Mouse (Mus musculus): ENCODE measurements around the gene Gm14391.
"Not testable (repeated sequence)": the region's sequence is repeated elsewhere in the genome, so short reads cannot be mapped to it uniquely, and the experiment has no call there.

The Gm14391 gene

GRCm38 (mm10) chr2:175206732-175207131 lies at the start of gene Gm14391:
TSS of gene Gm14391 (minus strand) at chr2:175206917.
- DNase-seq (ENCODE audit: low spot score in 2 of 2) = not testable (repeated sequence)

DNA sequence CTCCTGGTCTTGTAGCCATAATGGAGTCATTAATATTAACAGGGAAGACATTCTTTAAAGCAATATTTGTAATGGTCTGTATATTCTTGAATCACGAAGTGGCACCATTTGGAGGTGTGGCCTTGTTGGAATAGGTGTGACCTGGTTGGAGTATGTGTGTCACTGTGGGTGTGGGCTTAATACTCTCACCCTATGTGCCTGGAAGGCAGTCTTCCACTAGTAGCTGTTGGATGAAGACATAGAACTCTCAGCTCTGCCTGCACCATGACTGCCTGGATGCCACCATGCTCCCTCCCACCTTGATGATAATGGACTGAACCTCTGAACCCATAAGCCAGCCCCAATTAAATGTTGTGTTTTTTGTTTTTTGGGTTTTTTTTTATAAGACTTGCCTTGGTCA lies 27.7 kb downstream of the Gm14391 start:
- DNase-seq (ENCODE audit: low spot score in 2 of 2) = not testable (repeated sequence)

DNA sequence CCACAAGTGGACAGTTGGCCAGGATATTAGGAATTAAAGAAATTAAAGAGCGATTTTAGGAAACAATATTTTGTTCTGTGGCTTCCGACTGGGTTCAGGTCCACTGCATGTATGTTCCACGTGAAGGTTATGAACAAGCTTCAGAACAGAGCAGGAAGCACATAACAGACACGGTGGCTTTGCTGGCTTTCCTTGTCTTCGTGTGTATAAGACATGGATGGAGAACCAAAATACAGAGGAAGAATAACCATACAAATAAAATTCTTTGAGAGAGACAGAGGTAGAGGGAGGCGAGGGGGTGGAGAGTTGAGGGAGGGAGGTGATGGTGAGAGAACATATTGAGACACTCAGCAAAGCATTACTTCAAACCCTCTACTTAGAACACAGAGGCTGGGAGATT lies 30.4 kb downstream of the Gm14391 start:
- DNase-seq (ENCODE audit: low spot score in 2 of 2) = no peak

DNA sequence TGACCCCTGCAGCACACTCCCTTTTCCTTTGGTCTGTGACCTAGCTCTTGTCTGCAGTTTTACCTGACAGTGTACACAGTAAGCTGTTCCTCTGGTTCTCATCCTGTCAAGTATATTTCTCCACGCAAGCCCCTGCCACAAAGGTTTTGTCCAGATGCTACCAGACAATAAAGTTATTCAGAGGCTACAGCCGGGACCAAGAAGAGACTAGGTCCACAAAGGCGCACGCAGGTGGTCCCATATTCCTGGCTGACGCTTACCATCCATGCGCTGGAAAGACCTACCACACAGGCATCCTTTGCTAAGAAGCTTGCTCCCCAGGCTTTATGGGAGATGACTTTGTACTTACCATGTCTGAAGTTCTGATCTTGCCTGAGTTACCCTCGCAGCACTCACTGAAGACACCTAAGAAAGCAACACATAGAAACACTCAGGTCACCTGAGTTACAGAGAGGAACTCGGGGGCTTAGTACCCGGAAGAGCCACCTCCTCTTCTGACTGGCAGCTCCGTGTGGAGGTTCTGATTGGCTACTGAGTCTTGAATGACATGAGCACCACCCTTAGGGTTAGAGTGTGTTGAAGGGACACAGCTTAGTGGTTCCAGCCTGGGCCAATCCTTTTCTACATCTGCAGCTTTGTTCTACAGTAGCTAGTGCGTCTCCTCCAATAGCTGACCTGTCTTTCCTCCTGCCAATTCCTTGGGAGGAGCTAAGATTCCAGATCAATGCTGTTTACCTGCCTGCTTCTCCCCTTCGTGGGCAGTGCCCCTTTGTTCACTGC lies 31.1 kb downstream of the Gm14391 start, which contains the start of gene Gm14443:
Gene Gm14443, minus strand, starts transcription at position 471 of the 780 bp plus-strand sequence.
- DNase-seq (ENCODE audit: low spot score in 2 of 2) = not testable (repeated sequence)

- DNase-seq (ENCODE audit: low spot score in 2 of 2) = not testable (repeated sequence)
Observed at GRCm38 (mm10) chr2:175174058-175174457, 32.7 kb downstream of the Gm14391 start.

DNA sequence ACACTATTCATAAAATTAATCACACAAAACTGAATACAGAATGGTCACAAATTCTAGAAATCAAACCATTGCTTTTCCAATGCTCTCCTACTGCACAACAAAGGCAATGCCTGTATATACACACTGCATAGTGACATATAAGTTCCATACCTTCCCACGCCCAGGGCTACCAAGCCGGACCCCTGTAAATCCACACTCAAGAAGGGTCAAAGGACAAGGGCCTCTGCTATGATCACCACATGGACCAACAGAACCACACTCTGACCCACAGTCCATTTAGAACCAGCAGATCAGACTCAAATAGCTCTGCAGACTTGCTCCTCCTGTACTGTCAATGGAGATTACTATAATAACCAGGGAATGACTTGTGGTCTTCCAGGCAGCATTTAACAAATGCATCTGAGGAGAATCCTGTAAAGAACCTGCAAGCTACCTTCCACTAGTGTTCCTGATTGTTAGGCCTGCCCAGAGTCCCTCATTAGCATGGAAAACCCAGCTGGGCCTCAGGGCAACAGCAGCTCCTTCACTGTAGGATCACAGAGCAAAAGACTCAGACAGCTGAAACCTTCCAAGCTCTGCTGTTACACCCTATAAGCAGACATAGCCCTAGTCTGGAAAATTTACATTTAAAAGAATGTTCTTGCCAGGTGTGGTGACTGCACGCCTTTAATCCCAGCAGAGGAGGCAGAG lies 33.7 kb downstream of the Gm14391 start:
- not testable (repeated sequence) for DNase-seq (ENCODE audit: low spot score in 2 of 2)

GRCm38 (mm10) chr2:175172123-175172522 lies 34.6 kb downstream of the Gm14391 start:
- DNase-seq (ENCODE audit: low spot score in 2 of 2) = no peak

- not testable (repeated sequence) for DNase-seq (ENCODE audit: low spot score in 2 of 2)
Observed at GRCm38 (mm10) chr2:175166870-175167269, 39.8 kb downstream of the Gm14391 start.

DNA sequence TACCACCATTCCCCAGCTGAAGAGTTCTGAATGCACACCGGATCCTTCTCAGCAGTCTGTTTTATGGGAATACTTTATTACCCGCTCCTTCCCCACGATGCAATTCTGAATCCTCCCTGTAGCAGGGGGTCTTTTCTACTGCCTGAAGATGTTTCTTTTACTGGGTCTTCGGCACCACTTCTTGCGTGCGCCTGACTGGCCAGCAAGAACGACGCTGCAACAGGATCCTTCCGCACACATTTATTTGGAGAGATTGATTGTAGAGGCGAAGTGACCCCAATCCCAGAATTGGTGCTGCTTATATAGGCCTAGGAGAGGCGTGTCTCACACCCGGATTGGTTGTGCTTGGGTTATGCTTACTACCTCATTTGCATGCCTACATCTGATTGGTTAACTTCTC lies 41.6 kb downstream of the Gm14391 start:
- not testable (repeated sequence) for DNase-seq (ENCODE audit: low spot score in 2 of 2)

DNA sequence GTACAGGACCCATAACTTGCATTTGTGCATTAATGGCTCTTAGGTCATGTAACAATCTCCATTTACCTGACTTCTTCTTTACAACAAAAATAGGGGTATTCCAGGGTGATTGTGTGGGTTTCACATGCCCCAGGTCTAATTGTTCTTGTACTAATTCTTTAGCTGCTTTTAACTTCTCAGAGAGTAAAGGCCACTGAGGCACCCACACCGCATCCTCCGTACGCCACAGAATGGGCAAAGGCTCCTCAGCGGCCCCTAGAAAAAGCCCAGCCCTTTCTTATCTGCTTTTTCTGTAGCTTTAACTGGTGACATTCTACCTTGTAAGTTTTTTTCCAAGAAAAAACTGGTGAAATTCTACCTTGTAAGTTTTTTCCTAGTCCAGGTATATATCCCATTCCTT lies 45.3 kb downstream of the Gm14391 start:
- DNase-seq (ENCODE audit: low spot score in 2 of 2) = not testable (repeated sequence)

GRCm38 (mm10) chr2:175158642-175159041 lies 48.1 kb downstream of the Gm14391 start:
- no peak for DNase-seq (ENCODE audit: low spot score in 2 of 2)

DNA sequence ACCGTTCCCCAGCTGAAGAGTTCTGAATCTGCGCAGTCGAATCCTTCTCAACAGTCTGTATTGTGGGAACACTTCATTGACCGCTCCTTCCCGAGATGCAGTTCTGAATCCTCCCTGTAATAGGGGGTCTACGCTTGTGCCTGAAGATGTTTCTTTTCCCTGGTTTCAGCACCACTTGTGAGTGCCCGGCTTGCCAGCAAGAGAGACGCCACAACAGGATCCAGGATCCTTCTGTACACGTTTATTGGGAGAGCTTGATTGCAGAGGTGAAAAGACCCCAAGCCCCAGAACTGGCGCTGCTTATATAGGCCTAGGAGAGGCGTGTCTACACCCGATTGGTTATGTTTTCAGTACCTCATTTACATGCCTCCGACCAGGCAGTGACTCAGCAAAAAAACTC lies 50.0 kb downstream of the Gm14391 start:
- no peak for DNase-seq (ENCODE audit: low spot score in 2 of 2)

DNA sequence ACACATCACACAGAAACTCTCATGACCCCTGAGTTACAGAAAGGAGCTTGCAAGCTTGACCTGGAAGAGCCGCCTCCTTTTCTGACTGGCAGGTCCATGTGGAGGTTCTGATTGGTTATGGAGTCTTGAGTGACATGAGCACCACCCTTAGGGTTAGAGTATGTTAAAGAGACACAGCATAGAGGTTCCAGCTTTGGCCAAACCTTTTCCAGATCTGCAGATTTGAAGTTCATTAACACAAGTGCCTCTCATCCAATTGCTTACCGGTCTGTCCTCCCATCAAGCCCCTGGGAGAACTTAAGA lies 64.8 kb downstream of the Gm14391 start, which contains the start of gene Gm14399:
Gene Gm14399, minus strand, starts transcription at position 20 of the 303 bp plus-strand sequence.
- not testable (repeated sequence) for DNase-seq (ENCODE audit: low spot score in 2 of 2)

- DNase-seq (ENCODE audit: low spot score in 2 of 2) = not testable (repeated sequence)
Observed at GRCm38 (mm10) chr2:175141118-175141992, 65.4 kb downstream of the Gm14391 start.
